Mouse (Mus musculus): ENCODE data around the gene Atxn1. TPM values are rescaled to one million over a fixed set of nuclear protein-coding genes. Genes with fewer than 3 reads are reported as not detected.

Gene Atxn1
- total RNA-seq, 2 experiments from 2014 or later: 7.2 to 16.8 TPM

DNA sequence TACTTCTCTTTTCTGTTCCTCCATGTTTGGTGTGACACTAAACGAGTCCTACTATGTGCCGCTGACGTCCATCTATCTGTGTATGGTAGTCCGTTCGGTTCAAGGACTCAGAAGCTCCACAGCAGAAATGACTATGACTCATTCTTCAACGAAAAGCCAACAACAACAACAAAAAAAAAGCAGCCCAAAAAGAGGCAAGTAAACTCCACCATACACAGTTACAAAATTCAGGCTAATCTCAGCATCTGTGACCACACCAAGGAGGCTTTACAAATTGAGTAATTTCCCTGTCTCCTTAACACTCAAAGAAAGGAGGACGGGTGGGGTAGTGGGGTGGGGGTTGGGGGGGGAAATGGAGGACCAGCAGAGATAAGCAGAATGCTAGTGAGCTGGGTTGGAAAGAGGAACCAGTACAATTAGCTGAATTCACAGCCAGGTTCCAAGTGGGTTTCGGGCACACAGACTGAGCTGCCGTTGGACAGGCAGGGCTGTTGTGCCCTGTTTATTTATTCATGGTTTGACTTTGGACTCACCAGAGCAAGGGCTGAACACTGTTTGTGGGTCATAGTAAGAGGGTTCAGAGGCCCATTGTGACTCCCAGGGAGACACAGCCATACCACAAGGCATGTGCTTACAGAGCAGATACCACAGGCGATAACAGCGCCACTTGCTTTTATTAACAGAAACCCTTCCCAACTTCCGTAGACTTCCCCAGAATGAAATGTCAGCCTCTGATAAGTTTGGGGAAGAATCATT, 61.1 kb downstream of the Atxn1 start:
- peak; percentile 79 for ATAC-seq (replicated peaks; ENCODE audit: poor library complexity)

DNA sequence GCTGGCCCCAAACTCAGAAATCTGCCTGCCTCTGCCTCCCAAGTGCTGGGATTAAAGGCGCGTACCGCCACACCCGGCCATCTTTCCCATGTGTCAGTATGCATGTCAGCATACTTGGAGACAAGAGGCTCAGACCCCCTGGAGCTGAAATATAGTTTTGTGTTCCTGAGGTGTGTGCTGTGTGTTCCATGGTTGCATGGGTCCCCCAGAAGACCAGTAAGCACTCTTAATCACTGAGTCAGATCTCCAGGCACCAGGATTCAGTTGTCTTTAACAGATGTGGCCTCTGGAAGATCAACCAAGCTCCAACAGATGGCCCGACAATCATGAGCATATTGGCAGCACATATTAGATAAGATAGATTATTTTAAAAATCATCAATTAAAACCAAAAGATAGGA, 62.4 kb downstream of the Atxn1 start:
- no peak for ATAC-seq (replicated peaks; ENCODE audit: poor library complexity)

DNA sequence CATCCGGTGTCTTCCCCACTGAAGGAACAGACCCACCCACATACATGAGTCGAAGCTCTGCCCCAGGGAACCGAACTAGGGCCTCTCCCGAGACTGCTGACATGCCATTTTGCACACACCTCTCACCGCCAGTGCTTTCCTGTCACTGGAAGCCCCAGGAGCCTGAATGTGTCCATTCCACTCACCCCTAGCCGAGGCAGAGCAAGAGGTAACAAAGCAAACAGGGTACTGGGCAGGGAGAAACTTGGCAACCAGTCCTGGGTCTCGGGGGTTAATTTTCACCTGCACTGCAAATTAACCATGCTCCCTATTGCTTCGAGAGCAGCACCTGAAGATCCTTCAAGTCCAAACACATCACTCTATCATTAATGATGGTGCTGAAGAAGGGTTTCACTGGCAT, 64.0 kb downstream of the Atxn1 start:
- no peak for ATAC-seq (replicated peaks; ENCODE audit: poor library complexity)

DNA sequence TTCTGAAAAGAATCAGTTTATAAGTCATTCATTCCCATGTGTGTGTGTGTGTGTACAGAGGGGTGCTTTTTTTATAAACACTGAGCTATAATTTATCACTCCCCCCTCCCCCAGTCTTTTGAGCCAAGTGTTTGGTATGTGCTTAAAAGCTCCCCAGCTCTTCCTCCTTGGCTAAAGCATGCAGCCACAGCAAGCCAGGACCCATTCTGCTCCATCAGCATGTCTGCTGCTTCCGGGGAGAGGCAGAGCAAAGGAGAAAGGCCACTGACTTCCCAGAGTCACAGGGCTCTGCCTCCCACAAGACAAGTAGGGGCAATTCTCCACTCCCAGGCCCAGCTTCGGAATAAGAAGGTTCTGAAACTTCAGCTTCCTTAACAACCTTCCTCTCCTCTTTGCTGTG, 67.2 kb downstream of the Atxn1 start:
- no peak for ATAC-seq (replicated peaks; ENCODE audit: poor library complexity)

DNA sequence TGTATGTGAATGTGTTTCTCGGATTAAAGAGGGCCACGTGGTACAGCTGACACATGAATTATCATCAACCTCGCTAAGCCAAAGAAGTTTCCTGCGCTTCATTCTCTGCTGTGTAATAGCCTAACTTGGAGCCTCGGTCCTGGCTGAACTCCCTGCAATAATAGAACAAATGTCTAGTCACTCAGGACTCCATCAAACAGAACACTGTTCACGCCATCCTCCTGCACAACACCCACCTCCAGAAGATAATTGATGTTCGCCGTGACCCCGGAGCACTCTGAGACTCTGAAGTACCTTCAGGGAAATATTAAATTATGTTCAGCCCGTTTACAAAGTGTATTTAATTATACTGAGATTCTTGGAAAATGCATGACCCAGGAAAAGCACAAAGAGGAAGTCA, 70.0 kb downstream of the Atxn1 start:
- no peak for ATAC-seq (replicated peaks; ENCODE audit: poor library complexity)

DNA sequence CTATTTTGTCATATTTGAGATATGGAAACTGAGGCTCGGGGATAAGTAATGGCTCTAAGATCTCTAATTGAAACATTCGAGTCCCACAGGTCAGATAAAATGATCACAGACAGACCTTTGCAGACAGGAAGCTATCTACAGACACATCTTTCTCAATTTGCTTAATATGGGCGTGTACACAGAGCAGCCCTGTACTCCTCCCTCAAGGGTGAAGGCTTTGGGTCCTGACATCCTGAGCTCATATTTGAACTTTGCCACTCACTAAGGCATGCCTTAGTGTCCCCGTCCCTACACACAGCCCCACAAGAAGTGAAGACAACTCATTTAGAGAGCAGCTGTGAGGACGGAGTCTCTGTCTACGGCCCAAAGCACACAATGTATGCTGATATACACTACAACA, 70.6 kb downstream of the Atxn1 start:
- ATAC-seq (replicated peaks; ENCODE audit: poor library complexity): no peak

DNA sequence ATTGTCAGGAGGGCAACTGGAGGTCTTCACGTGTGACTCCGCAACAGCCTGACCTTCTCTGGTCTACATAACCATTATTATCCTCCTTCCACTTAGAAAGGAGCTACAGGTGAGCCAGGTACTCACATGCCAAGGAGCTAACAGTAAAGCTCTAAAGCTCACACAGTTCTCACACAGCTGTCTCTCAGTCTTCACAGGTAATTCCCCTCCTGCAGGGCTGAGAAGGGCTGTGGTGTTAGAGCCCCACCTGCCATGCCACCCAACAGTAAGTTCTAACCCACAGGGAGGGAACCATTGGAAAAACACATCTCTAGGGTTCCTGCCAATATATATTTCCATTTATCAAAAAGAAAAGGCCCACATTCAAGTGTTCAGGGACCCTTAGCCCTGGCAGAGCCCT, 73.7 kb downstream of the Atxn1 start:
- ATAC-seq (replicated peaks; ENCODE audit: poor library complexity): no peak

DNA sequence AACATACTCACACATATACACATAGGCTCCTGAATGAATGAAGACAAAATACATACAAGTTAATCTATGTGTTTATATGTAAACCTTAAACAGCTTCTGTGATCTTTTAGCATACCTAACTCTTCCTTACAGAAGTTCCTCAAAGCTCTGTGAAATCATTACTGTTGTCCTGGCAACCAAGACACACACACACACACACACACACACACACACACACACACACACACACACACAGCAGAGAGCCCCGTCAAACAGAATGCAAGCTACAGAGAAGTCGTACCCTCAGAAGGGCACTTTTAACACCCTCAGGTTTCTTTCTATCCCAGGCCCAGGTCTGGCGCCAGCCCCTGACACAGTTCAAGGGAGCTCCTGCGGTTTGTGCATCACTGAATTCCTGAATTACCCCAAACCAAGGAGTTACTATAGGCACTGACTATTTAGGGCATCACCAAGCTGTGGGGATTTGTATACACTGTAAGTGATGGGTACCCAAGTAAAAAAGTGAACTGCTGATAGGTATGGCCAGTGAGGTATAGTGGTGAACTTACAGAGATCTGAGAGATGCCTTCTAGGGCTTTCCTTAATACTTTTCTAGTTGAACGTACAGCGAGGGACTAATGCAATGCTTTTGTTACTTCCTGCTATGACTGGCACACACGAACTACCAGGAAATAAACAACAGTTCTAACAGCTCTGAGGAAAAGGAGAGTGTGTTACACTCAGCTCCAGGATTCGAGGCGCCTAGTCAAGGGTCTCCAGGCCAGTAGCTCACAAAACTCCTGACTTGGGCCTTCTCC, 75.7 kb downstream of the Atxn1 start:
- ATAC-seq (replicated peaks; ENCODE audit: poor library complexity): peak; percentile 26

DNA sequence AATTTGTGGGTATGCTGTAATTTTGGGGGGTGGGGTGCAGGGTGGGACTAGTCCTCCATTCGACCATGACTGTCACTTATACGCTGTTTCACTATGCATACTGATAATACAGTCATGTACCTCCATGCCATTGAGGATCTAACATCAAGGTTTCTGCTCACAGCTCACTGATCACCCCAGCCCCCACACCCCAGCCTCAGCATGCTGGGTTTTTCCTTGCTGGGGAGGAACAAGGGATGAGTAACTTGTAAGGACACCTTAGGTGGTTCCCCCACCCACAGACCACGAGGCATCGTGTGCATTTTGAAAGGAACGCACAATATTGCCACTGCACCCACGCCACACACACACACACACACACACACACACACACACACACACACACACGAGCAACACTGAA, 79.9 kb downstream of the Atxn1 start:
- ATAC-seq (replicated peaks; ENCODE audit: poor library complexity): no peak

DNA sequence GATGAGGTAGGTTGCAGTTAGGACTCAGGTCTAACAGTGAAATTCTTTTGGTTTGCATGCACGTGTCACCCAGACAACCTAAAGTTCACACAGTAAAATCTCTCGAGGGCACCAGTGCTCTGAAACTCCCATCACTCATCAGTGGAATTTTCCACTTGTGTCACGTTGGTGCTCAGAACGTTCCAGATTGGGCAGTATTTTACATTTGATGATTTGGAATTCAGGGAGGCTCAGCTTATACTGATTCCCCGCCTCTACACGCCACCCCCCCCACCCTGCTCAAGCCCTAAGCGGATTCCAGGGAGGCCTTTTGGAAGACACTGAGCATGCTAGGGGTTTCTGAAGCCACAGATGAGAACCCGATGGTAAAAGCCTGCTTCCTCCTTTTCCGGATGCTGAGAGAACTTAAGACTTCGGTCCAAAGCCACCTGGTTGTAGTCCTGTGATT, 81.0 kb downstream of the Atxn1 start:
- ATAC-seq (replicated peaks; ENCODE audit: poor library complexity): no peak

DNA sequence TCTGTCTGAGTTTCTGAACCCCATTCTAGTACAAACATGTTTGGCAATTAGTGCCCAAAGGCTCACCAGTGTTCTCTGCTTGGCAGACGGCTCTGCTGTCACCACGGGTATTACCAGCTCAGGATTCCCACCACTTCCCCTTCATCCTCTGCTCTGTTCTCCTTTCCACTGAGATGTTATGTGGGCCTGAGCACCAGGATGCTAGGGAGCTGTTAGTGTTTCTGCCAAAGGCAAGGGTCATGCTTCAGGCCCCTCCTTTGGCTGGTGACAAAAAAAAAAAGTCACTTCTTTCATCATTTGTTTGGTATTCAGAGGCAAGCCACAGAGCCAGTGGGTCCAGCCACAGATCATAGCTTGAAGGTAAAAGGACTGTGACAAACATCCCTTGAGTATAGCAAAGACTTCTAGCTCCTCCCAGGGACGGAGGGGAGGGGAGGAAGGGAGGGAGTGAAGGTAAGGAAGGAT, 81.8 kb downstream of the Atxn1 start:
- peak; percentile 78 for ATAC-seq (replicated peaks; ENCODE audit: poor library complexity)

DNA sequence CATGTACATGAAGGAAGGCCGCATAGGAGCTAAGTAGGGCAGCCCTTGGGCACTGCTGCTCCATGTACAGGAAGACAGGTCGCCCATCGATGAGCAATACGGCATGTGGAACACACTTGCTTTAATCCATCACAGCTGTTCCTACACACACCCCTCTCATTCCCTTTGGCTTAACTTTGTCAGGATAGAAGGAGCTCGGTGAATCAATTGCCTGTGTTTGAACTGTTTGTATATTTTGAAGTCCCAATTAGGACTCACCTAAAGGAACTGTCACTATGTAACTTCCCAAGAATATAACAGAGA, 84.3 kb downstream of the Atxn1 start:
- ATAC-seq (replicated peaks; ENCODE audit: poor library complexity): no peak

DNA sequence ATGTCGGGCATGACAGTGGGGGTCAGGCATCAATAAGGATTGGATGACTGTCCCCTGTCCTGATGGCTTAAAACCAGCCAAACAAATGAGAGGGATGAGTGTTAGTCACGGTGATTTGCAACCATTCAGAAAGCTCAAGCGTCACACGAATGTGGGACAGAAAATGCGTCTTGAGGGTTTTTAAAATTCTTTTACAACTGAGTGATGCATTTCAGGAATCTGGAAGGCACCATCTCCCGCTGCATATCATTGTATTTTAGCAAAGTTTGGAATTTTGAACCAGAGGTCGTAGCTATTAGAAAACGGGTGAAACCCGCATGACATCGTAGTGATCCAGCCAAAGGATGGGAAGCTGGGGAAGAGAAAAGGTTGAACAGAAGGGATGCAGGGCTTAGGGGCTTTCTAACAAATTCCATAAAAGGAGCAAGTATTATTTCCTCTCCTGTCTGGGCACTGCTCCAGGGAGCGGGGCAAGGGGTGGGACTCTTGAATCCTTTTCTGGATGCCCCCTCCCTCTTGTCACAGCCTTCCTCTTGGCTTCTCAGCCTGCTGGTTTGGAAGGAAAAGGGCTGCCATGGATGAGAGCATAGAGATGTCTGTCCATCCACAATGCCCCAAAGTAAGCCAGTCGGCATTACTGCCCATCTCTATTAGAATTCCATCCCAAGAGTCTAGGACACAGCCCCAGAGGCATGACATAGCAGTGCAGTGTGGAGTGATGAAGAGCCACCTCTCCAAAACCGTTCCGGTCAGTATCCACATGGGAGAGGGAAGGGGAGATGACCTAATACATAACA, 84.9 kb downstream of the Atxn1 start:
- no peak for ATAC-seq (replicated peaks; ENCODE audit: poor library complexity)

DNA sequence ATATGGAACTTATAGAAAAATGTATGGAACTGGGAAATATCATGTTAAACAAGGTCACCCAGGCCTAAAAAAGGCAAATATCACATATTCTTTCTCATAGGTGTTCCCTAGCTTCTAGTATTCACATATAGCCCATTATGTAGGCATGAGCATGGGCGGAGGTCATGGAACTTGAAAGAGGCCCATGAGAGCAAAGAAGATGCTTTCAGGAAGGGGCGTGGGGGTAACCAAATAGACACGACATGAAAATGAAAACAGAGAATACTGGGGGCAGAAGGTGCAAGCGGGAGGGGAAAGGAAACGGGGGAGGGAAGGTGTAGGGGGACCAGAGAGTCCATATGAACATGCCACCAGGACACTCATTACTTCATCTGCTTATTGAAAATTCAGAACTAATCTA, 87.9 kb downstream of the Atxn1 start:
- no peak for ATAC-seq (replicated peaks; ENCODE audit: poor library complexity)

DNA sequence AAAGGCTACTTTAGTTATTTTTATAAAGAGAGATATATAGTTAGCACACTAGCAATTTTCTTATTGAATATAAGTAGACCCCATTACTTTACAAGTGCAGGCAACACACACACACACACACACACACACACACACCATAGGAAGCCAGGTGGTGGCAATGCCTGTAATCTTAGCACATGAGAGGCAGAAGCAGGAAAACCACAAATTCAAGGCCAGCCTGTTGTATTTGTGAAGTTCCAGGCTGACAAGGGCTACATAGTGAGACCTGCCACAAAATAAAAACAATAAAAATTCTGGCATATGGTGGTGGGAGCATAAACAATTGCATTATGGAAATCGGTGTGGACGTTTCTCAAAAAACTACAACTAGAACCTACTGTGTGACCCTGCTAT, 88.4 kb downstream of the Atxn1 start:
- no peak for ATAC-seq (replicated peaks; ENCODE audit: poor library complexity)

DNA sequence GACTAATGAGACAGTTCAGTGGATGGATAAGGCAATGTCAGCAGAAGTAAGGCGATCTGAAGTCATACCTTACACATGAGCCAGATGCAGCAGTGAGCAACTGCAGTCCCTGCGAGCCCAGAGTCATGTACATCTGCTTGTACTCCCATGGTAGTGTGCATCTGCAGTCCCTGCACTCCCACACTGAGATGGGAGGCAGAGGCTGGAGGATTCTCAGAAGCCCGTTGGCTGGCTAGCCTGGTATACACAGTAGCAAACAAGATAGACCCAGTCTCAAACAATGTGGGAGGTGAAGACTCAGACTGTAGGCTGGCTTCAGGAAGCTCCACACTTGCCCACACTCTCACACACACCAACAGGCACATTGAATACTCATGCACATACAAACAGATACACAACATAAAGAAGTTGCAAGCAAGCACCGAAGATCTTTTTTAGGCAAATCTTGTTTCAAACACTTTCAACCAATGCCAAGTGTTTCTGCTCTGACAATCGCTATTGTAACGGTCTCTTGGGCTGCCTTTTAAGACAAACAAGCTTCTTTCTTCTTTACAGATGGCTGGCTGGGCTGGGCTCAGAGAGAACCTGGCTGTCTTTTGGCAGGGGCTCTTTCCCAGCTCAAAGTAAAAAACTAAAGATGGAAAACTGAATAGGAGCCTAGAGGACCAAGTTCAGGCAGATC, 89.0 kb downstream of the Atxn1 start:
- no peak for ATAC-seq (replicated peaks; ENCODE audit: poor library complexity)

DNA sequence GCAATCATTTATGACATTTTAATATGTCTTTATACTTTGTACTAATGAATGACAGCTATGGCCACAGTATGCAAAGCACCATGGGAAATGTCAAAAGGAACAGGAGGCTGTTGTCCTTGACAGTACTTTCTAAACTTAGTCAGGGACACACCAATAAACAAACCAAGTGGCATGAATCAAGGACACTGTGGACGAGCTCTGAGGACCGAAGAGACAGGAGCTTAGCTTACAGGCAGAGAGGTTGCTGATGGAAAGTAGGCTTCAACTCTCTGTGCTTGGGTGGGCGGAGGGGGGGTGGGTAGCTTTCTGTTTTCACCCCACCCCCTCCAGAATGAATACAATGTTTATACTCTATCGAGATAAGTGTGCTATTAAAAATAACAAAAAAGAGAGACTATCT, 90.6 kb downstream of the Atxn1 start:
- ATAC-seq (replicated peaks; ENCODE audit: poor library complexity): no peak

DNA sequence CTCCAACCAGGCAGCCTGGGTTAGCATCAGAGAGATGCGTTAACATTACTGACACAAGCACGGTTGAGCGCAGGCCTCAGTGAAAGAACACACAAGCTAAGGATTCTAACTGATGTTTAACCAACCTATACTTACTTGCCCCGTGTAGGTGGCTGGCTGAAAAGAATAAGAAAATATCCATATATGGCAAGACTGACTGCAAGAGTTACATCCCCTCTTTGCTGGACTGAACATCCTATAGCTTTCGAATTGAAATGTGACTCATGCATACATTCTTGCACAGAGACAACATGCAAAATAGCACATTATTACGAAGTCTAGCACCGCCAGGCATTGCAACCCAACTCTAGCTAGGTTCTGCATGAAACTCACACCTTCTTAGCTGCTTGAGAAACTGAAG, 91.8 kb downstream of the Atxn1 start:
- ATAC-seq (replicated peaks; ENCODE audit: poor library complexity): no peak

DNA sequence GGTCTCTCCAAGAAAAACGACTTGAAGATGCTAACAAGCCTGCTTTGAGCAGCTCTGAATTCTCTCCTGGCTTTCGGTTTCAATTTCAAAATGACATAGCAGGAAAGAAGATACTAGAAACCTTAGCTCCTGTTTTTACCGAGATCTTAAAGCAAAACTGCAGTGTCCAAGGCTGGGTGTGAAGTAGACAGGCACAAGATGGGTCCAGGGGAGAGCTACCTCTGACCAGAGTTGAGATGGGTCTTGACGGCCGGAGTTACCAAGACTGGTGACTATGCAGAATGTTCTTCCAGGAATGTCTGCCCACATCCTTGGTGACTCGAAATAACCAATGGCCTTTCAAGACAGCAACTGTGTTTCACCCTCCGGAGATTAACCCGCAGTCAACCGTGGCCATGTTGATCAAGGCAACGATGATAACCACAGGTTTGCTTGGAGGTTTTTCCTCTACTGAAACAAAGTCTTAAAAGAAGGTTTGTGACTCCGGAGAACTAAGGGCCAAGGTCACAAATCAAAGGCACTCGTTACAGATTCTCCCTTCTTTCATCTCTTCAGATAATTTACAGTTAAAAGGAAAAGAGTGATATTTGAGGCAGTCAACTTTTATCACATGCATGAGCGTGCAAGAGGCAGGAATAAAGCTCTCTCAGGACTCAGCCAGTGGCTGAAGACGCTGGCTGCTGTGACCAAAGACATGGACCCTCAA, 92.6 kb downstream of the Atxn1 start:
- peak; percentile 65 for ATAC-seq (replicated peaks; ENCODE audit: poor library complexity)

DNA sequence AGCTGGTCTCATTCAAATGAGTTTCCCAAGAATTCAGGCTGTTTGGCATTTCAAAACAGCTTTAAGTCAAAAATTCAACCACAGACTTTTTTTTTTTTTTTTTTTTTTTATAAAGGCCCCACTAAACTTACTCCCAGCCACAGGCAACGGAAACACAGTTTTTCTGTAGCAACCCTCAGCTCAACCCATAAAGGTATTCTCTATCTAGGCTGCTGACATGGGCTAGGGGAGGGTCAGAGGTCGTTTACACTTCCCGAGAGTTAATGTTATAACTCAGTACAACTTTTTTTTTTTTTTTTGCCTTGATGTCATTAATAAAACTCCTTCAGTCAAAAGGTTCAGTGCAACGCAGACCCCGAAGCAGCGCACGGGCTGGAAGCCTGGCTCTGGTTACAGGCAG, 93.3 kb downstream of the Atxn1 start:
- ATAC-seq (replicated peaks; ENCODE audit: poor library complexity): 0 out of 2 replicates have a peak, but pooled peaks have one; percentile 15

All from megakaryocyte progenitor cell, adult 5-6 weeks (primary cell).